Mouse (Mus musculus) heart, postnatal 4 days (tissue): ENCODE measurements around the gene Dgkd. TPM values are rescaled to one million over a fixed set of nuclear protein-coding genes. Genes with fewer than 3 reads are reported as not detected.

ENCODE experiments used
- DNase-seq: peaks from one replicate; pipeline ENCODE4 v3.0.0; 2021
- total RNA-seq, 2 experiments: library from RNA; stranded (reverse); gene quantifications; 2 replicates each; pipeline ENCODE4 v1.2.3; 2021

Dgkd gene
- total RNA-seq, 2 experiments from 2014 or later, result 53.4 to 55.2 TPM

DNA sequence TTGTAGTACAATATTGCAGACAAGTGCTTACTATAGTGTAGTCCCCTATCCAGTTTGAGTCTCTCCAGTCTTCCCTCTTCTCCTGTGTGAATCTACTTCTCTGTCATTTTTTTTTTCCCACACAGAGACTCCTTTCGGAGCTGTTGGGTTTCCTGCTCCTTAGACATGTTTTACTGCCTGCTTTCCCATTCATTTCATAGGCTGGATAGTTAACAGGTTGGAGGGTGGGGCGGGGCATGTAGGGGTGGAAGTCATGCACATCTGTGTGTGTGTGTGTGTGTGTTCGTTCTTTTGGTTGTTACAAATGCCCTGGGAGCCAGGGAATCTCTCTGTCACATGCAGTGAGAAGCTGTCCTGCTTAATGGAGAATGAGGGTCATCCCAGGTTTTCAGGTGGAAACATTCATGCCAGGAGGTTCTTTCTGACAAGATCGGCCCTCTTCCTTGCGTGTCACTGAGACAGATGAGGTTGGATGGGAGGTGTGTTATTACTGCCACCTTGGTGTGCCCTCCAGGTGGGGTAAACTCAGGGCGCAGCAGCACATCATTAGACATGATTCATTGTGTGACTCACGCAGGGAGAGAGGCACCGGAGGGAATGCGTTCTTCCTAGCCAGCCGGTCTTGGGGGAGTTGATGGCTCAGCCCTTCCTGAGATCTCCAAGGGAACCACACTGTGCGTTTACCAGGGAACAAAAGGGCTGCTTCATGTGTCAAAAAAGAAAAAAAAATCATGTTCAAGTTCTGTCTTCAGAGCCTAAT is 4.7 kb upstream of the Dgkd start:
- no peak for DNase-seq

DNA sequence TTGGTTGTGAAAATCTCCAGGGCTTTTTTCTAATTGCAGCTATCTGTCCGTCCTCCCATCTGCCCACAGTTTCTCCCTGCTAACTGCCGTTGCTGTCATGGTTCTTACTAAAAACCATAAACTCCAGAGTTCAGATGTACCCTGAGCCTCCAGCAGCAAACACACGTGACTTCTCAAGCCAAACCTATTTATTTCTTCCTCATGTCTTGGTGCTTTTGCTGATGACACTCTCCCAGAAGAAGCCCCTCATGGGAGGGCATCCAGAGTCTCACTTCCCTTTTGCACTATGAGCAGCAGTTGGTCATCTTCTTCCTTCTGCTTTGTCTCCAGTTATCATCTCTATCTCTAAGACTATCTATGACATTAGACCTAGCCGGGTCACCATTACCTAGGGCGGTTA is 3.8 kb upstream of the Dgkd start:
- DNase-seq, result no peak

DNA sequence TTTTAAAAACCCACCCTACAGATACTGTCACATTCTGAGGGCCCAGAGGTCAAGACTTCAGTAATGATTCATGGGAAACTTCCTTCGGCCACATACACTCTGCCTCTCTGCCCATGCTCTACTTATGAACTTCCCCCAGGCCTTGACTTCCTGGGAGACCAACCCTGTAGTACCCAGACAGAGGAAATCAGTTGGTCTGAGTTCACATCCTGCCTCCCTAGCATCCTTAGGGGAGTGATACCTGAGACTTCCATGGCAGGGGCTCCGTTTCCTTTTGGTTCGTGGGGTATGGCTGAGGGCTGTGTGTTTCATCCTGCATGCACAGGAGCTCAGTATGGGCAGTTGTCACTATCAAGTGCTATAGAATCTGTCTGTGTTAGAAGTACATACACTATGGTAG is 1.7 kb upstream of the Dgkd start:
- no peak for DNase-seq

DNA sequence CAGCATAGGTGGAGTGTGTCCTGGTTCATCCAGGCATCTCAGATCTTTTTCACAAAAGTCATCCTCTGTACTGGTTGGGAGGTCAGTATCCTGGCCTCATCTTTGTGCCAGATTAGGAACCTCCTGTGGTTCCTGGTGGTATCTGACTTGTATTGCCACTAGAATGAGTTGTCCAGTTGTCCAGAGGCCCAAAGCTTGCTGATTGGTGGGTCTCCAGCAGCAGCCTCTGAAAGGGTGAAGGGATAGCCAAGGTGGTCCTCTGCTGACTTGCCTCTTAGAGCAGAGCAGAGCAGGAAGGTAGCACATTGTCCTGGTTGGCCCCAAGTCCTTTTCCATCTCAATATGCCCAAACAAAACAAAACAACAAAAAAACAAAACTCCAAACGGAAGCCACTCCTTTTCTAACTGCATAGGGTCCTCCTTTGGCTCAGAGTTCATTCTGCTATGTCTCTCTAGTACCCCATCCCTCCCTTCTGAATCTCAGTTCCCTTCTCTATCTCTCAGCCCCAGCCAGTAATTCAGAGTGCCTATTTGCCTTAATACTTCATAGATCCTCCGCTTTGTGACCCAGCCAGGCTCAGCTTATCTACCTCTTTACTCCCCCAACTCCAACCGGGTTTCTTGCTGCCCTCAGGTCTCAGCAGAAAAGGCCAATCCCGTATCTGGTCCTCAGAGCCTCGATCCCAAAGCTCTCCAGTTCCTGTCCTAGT is 851 bp upstream of the Dgkd start:
- no peak for DNase-seq

DNA sequence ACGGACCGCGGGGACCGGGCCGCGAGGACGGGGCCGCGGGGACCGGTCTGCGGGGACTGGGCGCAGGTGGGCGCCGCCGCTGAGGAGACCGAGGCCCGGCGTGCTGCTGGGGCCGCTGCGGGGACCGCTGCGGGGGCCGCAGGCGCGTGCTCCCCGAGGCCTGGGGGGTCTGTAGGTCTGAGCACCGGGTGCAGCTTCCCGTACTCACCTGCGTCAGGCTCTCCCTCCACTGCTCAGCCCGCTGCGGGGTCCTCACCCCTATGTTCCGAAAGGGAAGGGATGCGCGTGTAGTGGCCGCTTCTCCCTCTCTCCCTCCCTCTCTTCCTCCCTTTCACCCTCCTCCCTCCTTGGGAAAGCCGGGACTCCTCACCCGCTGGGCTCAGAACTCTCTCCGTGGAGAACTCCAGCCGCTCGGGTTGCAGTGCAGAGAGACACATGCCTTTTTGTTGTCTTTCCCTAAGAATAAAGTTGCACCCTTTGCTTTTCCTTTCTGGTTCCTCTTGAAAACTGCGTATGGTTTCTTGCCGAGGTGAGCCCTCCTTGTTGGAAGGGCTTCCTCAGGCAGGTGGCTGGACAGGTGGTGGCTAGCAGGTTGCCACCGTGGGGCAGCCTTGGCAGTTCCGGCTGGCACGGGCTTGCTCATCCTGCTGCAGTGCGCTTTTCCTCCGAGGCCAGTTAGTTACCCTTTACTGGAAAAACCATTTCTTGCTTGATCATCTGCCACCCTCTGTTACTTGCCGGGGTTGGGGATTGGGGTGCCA is 694 bp downstream of the Dgkd start:
- DNase-seq, result peak; percentile 38

DNA sequence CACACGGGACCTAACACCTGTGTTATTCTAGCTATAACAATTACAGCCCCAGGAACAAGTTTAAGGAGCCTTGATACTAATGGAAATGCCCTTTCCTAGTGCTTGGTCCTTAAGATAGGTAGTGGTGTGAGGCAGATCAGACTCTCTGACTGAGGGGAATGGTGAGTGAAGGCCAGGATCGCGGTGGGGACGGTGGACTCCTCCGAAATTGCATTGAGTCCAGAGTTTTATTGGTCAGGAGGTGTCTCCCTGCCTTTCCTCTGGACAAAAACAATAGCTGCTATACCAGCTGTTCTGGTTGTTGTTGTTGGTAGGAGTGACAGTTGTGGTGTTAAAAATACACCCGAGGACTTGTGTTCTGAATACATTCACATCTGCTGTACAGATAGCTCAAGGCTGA is 1.3 kb downstream of the Dgkd start:
- no peak for DNase-seq

DNA sequence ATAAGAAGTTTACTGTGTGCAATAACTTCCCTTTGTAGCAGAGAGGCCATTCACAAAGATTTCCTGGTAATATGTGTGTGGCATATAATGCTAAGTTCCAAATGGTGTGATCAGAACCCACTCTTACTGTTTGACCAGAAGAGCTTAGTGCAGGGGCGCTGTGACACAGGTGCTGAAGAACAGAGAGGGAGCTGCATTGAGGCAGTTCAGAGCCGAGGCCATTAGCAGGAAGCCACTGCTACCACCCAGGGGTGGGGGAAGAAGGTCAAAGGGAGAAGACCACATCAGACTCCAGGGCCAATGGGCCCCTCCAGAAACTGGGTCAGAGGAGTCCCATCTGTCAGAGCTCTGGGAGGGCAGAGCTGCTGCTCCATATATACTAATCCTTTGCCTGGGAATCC is 1.8 kb downstream of the Dgkd start:
- DNase-seq, result no peak

DNA sequence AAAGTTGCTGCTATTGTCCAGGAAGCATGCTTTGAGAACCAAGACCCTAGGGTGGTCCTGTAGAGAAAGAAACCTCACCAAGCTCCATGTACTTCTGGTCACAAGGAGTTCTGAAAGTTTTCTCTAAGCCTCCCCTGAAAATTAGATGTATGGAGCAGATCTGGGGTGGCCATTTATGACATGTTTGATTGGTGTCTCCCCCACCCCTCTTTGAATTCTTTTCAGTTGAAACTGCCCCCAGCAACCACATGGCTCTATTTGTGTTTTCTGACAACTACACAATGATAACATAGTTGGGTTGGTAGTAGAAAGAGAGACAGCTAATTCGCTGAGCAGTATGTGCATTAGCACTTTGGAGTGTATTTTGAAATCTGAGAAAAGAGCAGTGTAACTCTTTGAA is 2.4 kb downstream of the Dgkd start:
- no peak for DNase-seq

DNA sequence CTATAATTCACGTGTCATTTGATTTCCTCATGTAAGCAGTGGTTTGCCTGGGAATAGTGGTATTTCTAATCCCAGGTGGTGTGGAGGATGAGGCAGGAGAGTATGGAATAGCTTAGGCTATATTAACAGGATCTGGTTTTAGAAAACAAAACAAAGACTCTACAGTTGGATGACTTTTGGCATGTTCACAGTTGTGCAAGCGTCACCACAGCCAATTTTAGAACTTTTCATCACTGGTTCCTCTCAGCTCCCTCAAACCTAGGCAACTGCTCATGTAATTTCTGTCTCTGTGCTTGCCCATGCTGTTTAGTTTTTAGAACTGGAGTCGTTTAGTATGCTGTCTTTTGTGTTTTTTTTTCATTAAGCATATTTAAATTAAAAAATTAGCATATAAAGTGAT is 3.7 kb downstream of the Dgkd start:
- no peak for DNase-seq

DNA sequence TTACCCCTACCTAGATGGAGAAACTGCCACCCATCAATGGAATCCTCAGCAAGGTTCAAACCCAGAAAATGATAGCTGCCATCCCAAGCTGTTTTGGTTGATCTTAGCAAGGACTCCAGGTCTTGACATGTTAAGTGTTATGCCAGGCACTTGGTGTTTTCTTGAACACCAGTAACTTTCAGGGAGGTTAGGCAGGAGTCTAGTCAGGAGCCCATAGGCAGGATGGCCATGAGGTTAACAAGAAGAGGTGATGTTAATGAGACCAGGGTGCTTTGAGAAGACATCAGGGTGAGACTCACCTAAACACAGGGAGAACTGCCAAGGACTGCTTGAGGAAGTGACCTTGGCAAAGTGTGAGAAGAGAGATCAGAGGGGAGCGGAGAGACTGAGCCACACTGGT is 4.9 kb downstream of the Dgkd start:
- no peak for DNase-seq

DNA sequence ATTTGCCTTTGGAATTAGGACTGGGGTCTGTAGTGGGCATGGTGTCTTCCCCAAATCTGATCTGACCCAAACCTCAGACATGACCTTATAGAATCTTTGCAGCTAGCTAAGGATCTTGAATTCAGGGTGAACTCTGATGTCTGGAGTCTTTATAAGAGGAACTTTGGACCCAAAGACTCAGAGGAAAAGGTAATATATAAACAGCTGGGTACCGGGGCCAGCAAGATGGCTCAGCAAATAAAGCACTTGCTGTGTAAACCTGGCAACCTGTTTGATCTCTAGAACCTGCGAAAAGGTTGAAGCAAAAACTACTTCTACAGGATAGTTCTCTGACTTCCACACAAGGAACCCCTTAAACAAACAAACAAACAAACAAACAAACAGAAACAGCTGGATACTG is 5.4 kb downstream of the Dgkd start:
- DNase-seq, result no peak

DNA sequence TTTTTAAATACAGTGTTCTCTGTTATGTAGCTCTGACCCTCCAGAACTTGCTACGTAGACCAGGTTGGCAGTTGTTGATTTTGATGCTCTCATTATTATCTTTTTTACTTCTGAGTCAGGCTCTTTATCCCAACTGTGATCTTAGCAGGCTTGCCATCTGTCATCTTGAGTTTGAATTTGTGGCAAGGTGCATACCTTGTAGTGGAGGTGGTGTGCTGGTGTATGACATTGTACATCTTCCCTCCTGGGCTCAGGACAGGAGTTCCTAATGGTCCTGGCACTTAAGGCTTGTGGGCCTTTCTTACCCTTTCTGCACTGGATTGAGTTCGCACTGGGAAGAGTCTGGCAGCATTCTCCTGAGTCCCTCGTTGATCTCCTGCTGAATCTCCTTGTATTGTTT is 10.5 kb downstream of the Dgkd start:
- DNase-seq, result no peak

DNA sequence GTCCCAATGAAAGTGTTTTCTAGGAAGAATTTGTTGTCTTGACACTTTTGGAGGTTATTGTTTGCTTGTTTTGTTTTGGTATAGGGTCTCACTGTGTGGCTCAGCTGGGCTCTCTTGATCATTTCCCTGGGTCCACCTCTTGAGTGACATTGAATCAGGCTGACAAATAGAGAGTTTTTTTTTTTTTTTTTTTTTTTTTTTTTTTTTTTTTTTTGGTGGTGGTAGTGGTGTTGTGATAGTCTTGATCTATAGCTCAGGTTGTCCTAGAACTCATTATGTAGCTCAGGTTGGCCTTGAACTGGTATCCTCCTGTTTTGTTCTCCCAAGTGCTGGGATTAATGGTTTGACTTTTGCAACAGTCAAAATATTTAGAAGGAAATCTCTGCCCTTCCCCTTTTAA is 11.8 kb downstream of the Dgkd start:
- no peak for DNase-seq

DNA sequence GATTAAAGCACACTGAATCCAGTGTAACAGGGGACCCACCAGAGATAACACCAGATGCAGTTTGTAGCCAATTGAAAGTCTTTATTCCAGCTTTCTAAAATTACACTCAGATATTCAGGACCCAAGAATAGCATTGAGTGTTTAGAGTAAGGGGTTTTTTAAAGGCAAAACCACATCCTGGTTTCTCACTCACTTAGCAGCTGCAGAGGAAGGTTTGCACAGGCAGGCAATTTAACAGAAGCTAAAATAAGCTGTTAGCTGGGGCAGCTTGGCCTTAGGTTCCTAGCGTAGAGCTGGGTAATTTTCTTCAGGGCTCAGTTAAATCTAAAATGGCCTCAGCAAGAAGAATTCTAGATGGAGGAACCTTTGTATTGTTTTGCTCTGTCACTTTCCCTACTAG is 13.6 kb downstream of the Dgkd start:
- DNase-seq, result no peak

DNA sequence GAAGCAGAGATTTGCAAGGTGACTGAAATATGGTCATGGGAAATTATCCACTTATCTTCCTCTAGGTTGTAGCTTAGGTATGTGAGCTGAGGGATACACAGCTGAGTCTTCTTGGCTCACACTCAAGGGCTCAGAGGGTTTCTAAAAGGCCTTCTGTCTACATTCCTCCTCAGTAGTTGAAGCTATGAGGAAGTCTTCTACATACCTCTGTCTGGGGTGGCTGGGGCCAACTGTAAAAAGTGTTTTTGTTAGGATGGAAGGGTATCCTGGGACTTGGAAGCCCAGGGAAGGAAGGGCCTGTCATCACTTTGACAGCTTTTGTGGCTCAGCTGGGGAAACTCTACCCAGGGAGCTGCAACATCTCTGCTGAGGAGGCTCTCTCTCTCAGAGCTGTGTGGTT is 18.5 kb downstream of the Dgkd start:
- DNase-seq, result peak; percentile 39

DNA sequence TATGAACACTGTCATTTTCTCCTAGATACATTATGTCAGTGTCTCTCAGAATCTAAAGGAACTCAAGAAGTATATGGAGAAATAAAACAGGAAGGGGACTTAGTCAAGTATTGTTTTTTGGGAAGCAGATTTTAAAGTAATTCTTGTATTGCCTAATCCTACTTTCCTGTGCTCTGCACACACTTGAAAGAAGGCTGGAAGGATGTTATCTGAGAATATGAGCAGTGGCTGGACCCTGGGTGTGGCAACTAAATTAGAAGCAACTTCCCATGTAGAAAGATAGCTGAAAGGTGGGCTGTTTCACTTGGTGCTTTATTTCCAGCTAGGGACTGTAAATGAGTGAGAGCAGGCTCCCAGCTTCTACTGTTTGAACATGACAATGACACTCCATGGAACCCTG is 20.0 kb downstream of the Dgkd start:
- DNase-seq, result no peak

DNA sequence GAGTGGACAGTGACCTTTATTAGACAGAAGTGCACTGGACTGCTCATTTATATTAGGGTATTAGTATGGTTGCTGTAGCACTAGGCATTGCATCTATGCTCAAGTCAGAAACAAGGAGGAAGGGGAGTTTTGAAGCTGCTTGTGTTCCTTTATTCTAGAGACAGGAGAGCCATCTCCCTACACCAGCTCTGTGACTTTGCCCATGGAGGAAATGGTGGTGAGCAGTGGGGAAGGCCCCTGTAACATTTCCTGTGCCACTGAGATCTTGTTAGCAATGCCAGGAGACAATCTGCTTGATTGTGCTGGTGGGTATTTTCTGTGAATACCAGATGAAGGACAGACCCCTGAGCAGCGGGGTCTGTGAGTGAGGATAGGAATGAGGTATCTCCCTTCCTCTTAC is 23.0 kb downstream of the Dgkd start:
- DNase-seq, result no peak

DNA sequence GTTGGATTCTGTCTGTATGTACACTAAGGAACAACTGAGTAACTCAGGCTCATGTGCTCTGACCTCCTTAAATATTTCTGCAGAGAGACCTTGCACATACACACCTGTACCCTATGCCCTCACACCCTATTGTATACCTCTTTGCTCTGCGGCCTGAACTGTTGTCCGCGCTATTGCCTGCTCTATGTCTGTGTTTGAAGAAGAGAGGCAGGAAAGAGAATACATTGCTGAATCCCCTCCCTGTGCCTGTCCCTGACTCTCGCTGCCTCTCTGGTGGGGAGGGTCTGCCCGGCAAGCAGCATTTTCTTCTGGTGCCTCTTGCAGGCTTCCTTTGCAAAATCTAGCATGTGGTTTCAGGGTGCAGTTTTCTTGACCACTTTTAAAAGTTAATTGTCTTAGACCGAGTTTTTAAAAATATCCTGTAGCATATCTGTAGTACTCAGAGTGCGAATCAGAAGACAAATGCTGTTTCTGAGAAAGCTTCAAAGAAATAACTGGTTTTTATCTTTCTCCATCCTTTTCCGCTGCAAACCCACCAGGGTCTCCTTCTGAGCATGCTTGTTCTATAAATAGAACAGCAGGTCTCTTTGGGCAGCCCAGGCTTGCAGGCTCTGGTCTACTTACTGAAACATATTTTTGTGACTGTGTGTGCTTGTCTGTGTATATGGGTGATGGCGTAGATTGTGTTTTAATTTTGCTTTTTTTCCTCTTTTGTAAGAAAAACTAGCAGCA is 24.6 kb downstream of the Dgkd start:
- DNase-seq, result no peak

DNA sequence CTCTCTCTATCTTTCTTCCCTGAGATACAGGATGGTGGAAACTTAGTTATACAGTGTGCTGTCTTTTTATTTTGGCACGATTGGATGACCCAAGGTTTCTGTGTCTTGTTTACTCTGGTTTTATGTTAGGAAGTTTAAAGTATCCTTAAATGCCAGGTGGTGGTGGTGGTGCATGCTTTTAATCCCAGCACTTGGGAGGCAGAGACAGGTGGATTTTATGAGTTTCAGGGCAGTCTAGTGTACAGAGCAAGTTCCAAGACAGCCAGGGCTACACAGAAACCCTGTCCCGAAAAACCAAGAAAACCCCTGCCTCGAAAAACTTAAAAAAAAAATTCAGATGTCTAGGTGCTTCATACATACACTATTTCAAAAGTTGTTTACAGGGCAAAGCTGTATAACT is 25.9 kb downstream of the Dgkd start:
- DNase-seq, result no peak

DNA sequence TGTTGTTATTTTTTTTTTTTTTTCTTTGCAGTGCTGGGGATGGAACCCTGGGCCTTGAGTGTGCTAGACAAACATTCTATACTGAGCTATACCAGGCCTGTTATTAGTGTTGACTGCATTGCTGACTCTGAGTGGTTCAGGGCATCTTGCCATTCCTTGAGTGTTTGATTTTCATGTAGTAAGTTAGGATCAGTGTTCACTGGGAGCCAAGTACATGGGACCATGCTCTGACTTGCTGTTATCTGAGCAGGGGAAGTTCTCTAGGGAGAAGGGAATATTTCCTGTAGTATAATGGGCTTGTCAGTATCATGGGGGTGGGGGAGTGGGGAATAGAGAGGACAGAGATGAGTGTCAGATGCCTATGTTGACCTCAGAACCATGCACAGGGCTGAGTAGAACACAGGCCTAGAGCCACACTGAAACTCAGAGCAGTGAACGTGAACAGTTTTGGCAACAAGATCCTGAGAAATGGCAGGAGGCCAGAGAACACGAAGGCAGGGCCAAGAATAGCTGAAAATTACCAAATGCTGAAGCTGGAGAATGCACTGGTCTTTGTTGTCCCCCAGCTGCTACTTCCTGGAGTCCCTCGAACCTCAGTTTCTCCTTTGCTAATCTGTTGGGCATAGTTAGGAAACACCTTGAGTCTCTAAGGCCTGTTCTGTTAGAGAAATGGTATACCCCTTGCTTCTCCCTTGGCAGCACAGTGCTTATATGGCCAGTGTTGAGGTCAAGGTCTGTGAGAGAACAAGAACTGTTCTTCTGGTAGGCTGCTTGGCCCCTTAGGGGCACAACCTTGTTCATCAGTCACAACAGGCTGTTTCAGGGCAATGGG is 26.6 kb downstream of the Dgkd start:
- peak; percentile 90 for DNase-seq

DNA sequence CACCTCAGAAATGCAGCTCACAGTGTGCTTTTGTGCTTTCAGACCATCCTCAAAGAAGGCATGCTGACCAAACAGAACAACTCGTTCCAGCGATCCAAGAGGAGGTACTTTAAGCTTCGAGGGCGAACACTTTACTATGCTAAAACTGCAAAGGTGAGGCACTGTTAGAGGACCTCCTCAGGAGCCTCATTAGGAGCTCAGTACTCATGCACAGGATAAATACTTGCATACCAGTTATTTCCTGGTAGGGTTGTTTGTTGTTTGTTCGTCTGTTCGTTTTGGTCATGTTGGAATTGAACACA is 27.2 kb downstream of the Dgkd start:
- DNase-seq, result no peak

DNA sequence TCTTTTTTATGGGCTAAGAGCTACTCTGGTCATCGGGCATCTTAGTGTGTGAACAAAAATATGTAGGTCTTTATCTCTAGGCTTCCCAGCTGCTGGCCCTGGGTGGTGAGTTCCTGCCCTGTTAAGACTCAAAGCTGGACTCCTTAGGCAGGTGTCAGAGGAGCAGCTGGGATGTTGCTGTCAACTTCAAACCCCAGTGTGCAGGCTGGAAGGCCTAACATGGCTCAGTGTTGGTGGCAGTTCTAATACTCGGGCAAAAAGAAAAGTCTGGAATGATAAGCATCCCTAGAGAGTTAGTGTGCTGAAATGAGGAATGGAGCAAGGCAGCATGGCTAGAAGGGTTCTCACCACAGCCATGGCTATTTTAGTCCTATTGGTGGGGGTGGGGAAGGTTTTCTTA is 27.8 kb downstream of the Dgkd start:
- peak; percentile 45 for DNase-seq
